Mouse (Mus musculus) mouse trophoblast stem cell (cell line): ENCODE data around the gene Ptprr.

Experiments
- in situ Hi-C, 2 experiments: fragments of 300-500 bp; cut with MseI, MboI; formaldehyde crosslinking; loops; 2 replicates in 1 of 2; 3 replicates in 1 of 2; pipeline ENCODE4 v1.15.1; 2025

Ptprr gene

DNA sequence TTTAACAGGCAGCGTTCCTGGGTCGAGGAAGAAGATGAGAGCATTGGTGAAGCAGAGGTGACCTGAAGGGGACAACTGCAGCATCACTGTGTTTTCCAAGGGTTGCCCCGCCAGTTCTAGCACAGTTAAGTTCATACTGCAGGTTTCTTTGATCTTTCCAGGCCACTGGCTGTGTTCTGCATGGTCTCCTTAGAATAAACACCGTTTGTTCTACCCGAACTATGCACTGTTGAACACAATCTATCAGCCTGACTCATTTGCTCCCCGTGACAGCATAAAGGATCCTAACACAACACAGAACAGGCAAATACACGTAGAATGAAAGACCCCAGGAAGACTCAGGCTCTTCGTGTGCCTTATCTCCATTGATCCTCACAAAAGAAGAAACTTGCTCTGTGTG is 176.4 kb downstream of the Ptprr start:
- in situ Hi-C loops: no loop called here

DNA sequence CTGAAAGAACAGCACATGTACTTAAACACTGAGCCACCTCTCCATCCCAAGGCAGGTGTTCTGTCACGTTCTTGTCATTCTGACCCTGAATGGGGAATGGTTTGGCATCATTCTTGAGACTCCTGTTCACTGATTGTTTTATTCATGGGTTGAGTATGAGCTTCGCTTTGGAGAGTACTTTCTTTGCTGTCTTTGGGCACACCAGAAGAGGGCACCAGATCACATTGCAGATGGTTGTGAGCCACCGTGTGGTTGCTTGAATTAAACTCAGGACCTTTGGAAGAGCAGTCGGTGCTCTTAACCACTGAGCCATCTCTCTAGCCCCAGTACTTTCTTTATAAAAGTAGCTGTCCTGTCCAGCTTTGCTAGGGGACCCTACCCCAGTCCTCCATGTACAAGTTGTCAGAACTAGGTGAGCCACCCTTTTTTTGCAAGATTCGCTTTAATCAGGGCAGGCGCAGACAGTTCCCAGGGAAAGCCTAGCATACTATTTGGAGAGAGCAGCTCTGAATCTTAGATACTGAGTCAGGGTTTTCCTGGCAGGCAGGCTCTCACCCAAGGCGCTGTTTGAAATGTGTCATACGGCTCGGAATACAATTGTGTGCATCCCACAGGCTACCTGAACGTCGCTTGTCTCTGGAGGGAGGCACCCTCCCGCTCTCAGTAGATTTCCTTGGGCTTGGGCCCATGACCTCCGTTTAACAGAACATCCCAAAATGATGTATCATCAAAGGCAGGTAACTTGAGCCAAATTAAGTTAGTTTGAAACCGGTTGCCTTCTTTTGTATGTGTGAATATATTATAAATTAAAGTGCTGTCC is 178.8 kb downstream of the Ptprr start:
- in situ Hi-C loops: loop anchor here (5.0 kb wide), 1 partner anchor 115 kb away; no protein-coding TSS in a partner anchor

DNA sequence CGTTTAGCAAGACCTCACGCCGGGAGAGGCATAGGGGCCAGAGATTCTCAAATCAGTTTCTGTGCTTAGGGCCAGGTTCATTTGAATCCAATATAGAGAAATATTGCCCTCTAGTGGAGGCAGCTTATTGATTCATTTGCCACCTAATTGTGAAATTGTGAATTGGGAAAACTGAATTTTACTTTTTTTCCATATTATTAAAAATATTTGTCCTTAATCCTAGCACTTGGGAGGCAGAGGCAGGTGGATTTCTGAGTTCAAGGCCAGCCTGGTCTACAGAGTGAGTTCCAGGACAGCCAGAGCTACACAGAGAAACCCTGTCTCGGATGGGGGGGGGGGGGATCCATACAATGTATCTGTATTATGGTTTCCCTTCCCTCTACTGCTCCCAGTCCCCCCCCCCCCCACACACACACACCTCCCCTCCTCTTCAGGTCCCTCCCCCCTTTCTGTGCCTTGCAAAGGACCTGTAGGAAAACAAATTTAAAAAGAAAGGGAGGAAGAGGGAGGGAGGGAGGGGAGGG is 179.5 kb downstream of the Ptprr start:
- in situ Hi-C loops: loop anchor here (5.0 kb wide), 1 partner anchor 115 kb away; no protein-coding TSS in a partner anchor

- in situ Hi-C loops: loop anchor here (5.0 kb wide), 1 partner anchor 117 kb away; no protein-coding TSS in a partner anchor
Observed at GRCm38 (mm10) chr10:116199035-116199434, 181.0 kb downstream of the Ptprr start.

GRCm38 (mm10) chr10:116201542-116201941 is 183.5 kb downstream of the Ptprr start:
- in situ Hi-C loops: no loop called here

- in situ Hi-C loops: loop anchor here (5.0 kb wide), 2 partner anchors 112 to 117 kb away; no protein-coding TSS in a partner anchor
Observed at GRCm38 (mm10) chr10:116205580-116206358, 187.8 kb downstream of the Ptprr start.

DNA sequence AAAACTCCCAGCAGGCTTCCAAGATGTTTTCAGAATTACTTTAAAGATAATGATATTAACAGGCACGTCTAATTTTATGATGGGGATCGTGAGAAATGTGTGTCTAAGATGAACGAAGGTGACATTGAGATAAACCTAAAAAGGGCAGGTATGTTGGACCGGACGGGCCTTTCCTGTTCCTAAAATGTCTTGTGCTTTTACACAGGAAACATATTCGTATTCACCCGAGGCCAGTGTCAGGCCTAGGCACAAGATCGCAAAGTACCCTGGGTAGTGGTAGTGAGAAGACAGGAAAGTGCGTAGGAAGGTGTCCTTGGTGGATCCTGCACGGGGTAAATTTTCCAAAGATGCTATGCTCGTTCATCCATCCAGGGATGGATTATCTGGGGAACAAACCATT is 188.4 kb downstream of the Ptprr start:
- in situ Hi-C loops: loop anchor here (5.0 kb wide), 2 partner anchors 111 to 116 kb away; no protein-coding TSS in a partner anchor

- in situ Hi-C loops: loop anchor here (5.0 kb wide), 2 partner anchors 109 to 114 kb away; no protein-coding TSS in a partner anchor
Observed at GRCm38 (mm10) chr10:116207987-116208726, 190.1 kb downstream of the Ptprr start.

DNA sequence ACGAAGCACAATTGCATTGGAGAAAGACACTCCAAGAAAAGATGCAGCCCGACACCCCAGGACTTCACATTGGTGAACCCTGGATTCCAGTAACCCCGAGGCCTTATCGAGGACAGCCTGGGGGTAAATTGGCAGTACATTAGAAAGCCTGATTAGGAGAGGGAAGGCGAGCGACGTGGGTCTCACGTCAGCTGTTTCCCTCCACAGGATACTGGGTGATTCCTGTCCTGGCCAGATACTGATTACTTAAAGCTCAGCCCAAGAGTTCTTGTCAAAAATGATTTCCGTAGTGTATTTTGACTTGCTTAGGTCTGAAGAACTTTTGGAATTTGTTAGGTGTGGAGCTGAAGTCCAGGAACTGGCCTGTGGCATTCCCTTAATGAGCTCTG is 190.7 kb downstream of the Ptprr start:
- in situ Hi-C loops: loop anchor here (5.0 kb wide), 2 partner anchors 109 to 114 kb away; no protein-coding TSS in a partner anchor

DNA sequence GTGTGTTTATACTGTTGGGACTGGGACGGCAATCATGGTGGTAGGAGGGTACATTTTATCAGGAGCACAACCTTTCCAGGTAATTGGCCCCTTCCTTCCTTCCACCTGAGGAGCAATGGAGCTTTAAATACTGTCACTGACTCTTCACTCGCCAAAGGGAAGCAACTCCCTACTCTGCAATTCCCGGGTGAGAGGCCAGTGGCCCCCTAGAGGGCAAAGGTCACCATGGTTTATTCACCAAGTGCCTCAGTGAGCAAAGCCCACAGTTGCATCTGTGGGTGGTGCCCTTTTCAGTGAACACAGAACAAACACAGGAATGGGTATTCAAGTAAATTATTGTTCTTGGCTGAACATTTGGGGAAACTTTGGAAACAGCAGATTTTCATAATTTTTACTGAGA is 194.1 kb downstream of the Ptprr start:
- in situ Hi-C loops: no loop called here

DNA sequence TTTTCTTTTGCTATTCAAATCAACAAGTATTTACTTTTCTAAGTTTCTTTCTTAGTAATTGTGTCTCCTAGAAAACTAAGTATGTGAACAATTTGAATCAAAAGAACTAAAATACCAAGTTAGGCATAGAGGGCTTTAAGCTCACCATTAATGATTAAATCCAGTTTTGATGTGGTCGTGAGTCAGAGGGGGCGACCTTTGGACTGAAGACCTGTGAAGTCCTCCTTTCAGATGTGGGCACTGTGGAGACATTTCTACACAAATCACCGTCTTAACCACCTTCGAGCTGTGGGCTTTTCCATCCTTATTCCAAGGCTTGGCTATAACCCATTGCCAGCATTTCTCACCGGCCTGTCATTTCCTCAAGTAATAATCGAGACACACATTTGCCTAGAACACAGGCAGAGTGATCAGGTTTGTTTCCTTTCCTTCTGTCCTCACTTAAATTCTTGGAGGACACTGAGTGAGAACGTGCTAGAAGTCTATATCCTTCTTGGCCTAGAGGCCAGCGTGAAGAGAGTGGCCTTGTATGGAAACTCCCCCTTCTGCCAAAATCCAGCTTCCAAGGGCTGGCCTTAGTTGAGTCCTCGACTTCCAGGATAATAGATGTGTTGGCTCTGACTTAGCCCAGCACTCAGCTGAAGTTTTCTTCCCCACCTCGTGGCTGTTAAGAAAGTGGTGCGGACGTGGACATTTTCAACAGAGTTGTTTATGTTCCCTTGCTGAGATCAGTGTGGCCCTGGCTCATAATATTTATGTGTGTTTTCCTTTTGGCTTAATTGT is 202.5 kb downstream of the Ptprr start:
- in situ Hi-C loops: no loop called here

DNA sequence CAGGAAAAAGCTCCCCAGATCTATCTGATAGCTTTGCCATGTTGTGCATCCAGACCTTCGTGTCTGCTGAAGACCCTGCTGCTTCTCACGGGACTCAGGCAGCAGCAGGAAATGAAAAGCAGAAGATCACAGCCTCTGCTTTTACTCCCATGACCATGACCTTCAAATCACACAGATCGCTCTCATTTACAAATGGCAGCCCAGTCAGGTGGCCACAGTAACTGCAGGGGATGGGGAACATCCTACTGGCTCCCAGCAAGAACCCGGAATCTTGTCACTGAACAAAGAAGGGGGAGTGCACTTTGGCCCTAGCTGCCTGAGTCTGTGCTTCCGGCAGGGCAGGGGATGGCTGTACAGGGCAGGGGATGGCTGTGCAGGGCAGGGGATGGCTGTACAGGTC is 217.3 kb downstream of the Ptprr start:
- in situ Hi-C loops: no loop called here

DNA sequence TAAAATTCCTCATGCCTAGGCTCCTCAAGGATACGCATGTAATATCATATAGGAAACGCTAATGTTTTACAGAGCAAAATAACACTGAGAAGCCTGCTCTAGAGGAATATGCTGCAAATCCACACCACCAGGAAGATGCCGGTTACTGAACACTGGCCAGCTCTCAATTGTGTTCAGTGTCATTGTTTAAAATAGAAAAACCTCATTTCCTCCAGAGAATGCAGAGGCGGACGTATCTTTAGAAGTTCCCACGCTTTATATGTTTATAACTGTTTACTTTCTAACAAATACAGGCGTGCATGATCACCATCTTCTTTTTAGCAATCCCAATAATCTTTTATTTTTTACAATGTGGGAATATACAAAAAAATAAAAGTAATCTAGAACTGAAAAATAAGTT is 224.2 kb downstream of the Ptprr start:
- in situ Hi-C loops: no loop called here

DNA sequence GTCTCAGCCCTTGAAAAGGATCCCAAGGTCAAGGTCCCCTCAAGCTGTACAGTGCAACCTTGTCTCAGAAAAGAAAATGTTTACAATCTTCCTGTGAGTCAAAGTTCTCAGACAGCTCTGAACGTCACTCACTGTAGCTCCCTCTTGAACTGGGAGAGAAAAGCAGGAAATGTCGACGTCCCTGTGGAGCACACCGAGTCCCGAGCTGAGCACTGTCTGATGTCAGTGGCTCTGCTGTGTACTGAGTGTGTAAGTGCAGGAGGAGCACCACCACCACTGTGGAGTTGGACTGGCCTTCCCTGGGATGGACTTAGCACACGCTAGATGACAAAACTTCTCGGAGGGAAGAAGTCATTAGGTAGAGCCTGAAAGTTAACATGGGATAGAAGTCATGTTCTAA is 225.4 kb downstream of the Ptprr start:
- in situ Hi-C loops: no loop called here

DNA sequence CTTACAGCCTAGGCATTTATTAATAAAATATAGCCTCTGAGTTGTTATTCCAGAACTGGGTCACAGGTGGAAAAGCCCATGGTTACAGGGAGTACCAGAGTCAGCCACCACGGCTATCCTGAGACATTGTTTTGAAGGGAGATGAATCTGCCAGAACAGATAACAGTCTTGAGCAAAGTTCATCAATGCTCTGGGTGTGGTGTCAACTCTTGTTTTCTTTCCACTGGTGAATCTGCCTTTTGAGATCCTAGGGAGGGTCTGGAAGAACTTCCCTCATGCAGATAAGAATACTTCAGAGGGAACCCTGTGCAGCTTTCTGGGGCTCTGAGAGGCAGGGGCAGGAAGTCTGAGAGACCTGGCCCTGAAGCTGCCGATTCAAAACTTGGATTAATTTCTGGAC is 227.6 kb downstream of the Ptprr start:
- in situ Hi-C loops: no loop called here

DNA sequence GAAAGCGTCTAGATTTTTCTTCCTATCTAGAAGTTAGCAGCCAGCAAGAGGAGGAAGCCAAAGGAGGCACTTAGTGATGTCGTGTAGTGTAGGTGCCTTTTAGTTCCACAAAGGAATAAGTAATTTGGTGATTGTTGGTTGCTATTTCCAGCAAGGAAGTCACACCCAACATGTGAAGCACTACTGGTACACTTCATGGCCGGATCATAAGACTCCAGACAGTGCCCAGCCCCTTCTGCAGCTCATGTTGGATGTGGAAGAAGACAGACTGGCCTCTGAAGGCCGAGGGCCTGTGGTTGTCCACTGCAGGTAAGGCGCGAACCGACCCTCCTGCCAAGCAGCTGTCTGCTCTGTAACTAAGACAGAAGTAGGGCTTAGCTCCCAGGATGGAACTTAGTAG is 234.7 kb downstream of the Ptprr start:
- in situ Hi-C loops: no loop called here

GRCm38 (mm10) chr10:116253972-116254371 is 236.0 kb downstream of the Ptprr start:
- in situ Hi-C loops: no loop called here

DNA sequence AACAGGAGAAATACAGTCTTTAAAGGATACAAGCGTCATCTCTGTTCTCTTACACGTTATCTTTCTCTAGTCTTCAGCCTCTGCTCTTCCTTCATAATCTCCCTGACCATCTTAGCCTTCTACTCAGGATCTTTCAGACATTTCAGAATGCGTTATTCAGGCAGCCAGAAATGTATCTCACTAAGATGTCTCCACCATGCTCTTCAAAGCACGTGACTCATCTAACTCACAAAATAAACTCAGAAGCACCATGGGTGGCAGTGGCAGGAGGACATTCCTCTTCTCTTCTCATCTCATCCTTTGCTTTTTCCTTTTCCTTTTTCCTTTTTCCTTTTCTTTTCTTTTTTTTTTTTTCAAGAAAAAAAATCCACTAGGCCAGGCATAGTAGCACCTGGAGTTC is 241.3 kb downstream of the Ptprr start:
- in situ Hi-C loops: no loop called here

- in situ Hi-C loops: no loop called here
Observed at GRCm38 (mm10) chr10:116260658-116261433, 242.8 kb downstream of the Ptprr start.

- in situ Hi-C loops: no loop called here
Observed at GRCm38 (mm10) chr10:116261559-116261958, 243.5 kb downstream of the Ptprr start.
